Mouse (Mus musculus): ENCODE data around the gene Hoxd13. TPM values are rescaled to one million over a fixed set of nuclear protein-coding genes. Genes with fewer than 3 reads are reported as not detected.

The Hoxd13 gene
- polyA plus RNA-seq, 1 experiment from 2014 or later = 0.32 TPM

- peak overlapping the region; percentile 33; the same call in 1 of the 2 replicates for H3K9ac ChIP-seq (ENCODE audit: low read depth, low read length)
- peaks cover 7% of the 10 kb centered on the region; the same call in 1 of the 2 replicates for H3K4me1 ChIP-seq (ENCODE audit: control insufficient read depth, insufficient read depth, low read length)
- H3K4me3 ChIP-seq (ENCODE audit: low read length) = peak overlapping the region; percentile 66
- peak overlapping the region; percentile 43 for H3K4me2 ChIP-seq (ENCODE audit: low read depth, low read length)
- H3K9me3 ChIP-seq (ENCODE audit: control insufficient read depth, low read length) = no peaks in the 10 kb centered on the region
- H3K27ac ChIP-seq (ENCODE audit: low read length) = no peak overlapping the region
- no peak for ATAC-seq
- 3% methylated on average over 16 of the region's 16 CpGs for WGBS
- H3K36me3 ChIP-seq (ENCODE audit: control insufficient read depth, insufficient read depth, low read length) = no peaks in the 10 kb centered on the region
- H3K27me3 ChIP-seq (replicated peaks; ENCODE audit: control insufficient read depth, insufficient read depth, low read length) = peaks cover 54% of the 10 kb centered on the region
Measured at GRCm38 (mm10) chr2:74710929-74711543, 42.9 kb downstream of the Hoxd13 start.

GRCm38 (mm10) chr2:74711721-74712621 is 43.9 kb downstream of the Hoxd13 start, which contains the start of the genes Hoxd3 and Hoxd4:
Hoxd3 (plus strand) TSS chr2:74711927.
Hoxd4 (plus strand) TSS chr2:74711929.
- H3K4me1 ChIP-seq (ENCODE audit: control insufficient read depth, insufficient read depth, low read length) = peaks cover 7% of the 10 kb centered on the region; the same call in 1 of the 2 replicates
- ATAC-seq = peak; percentile 54
- under 1% methylated on average over 65 of the region's 65 CpGs for WGBS
- H3K9me3 ChIP-seq (ENCODE audit: control insufficient read depth, low read length) = no peaks in the 10 kb centered on the region
- peak within 1 kb of the TSS; percentile 60 for H3K4me2 ChIP-seq (ENCODE audit: low read depth, low read length)
- H3K36me3 ChIP-seq (ENCODE audit: control insufficient read depth, insufficient read depth, low read length) = no peaks in the 10 kb centered on the region
- H3K9ac ChIP-seq (ENCODE audit: low read depth, low read length) = peak within 1 kb of the TSS; percentile 76
- H3K4me3 ChIP-seq (ENCODE audit: low read length) = peak within 1 kb of the TSS; percentile 66
- H3K27me3 ChIP-seq (replicated peaks; ENCODE audit: control insufficient read depth, insufficient read depth, low read length) = peaks cover 49% of the 10 kb centered on the region
- peak within 1 kb of the TSS; percentile 82 for H3K27ac ChIP-seq (ENCODE audit: low read length)

GRCm38 (mm10) chr2:74713239-74714150 is 45.4 kb downstream of the Hoxd13 start:
- 20% methylated on average over 19 of the region's 19 CpGs for WGBS
- H3K36me3 ChIP-seq (ENCODE audit: control insufficient read depth, insufficient read depth, low read length) = no peaks in the 10 kb centered on the region
- peak overlapping the region; percentile 66 for H3K4me3 ChIP-seq (ENCODE audit: low read length)
- H3K4me2 ChIP-seq (ENCODE audit: low read depth, low read length) = peak overlapping the region; percentile 56
- H3K4me1 ChIP-seq (ENCODE audit: control insufficient read depth, insufficient read depth, low read length) = peaks cover 7% of the 10 kb centered on the region; the same call in 1 of the 2 replicates
- H3K9me3 ChIP-seq (ENCODE audit: control insufficient read depth, low read length) = no peaks in the 10 kb centered on the region
- H3K9ac ChIP-seq (ENCODE audit: low read depth, low read length) = no peak overlapping the region
- peaks cover 40% of the 10 kb centered on the region for H3K27me3 ChIP-seq (replicated peaks; ENCODE audit: control insufficient read depth, insufficient read depth, low read length)
- no peak overlapping the region for H3K27ac ChIP-seq (ENCODE audit: low read length)
- no peak for ATAC-seq

- Histone ChIP-seq H3K4me3 (ENCODE audit: low read length) (peak overlapping the region; percentile 11; the same call in 1 of the 2 replicates), H3K27ac (ENCODE audit: low read length) (peak overlapping the region; percentile 33; the same call in 1 of the 2 replicates), H3K9me3 (ENCODE audit: control insufficient read depth, low read length) (no peaks in the 10 kb centered on the region), H3K9ac (ENCODE audit: low read depth, low read length) (no peak overlapping the region), H3K4me2 (ENCODE audit: low read depth, low read length) (peak overlapping the region; percentile 56), H3K36me3 (ENCODE audit: control insufficient read depth, insufficient read depth, low read length) (no peaks in the 10 kb centered on the region), H3K27me3 (replicated peaks; ENCODE audit: control insufficient read depth, insufficient read depth, low read length) (peaks cover 33% of the 10 kb centered on the region), H3K4me1 (ENCODE audit: control insufficient read depth, insufficient read depth, low read length) (peaks cover 7% of the 10 kb centered on the region; the same call in 1 of the 2 replicates)
- 20% methylated on average over 18 of the region's 18 CpGs for whole genome bisulfite sequencing
- ATAC-seq = no peak
Measured at GRCm38 (mm10) chr2:74714156-74714789, 46.2 kb downstream of the Hoxd13 start.

GRCm38 (mm10) chr2:74714881-74715280 is 46.8 kb downstream of the Hoxd13 start:
- Histone ChIP-seq H3K27ac (ENCODE audit: low read length) (peak overlapping the region; percentile 33; the same call in 1 of the 2 replicates), H3K4me3 (ENCODE audit: low read length) (peak overlapping the region; percentile 11), H3K9ac (ENCODE audit: low read depth, low read length) (no peak overlapping the region), H3K27me3 (replicated peaks; ENCODE audit: control insufficient read depth, insufficient read depth, low read length) (peaks cover 31% of the 10 kb centered on the region), H3K9me3 (ENCODE audit: control insufficient read depth, low read length) (no peaks in the 10 kb centered on the region), H3K4me2 (ENCODE audit: low read depth, low read length) (peak overlapping the region; percentile 56), H3K4me1 (ENCODE audit: control insufficient read depth, insufficient read depth, low read length) (peaks cover 7% of the 10 kb centered on the region; the same call in 1 of the 2 replicates), H3K36me3 (ENCODE audit: control insufficient read depth, insufficient read depth, low read length) (no peaks in the 10 kb centered on the region)
- peak; percentile 60 for ATAC-seq
- WGBS = 5% methylated on average over 14 of the region's 14 CpGs

- peaks cover 7% of the 10 kb centered on the region; the same call in 1 of the 2 replicates for H3K4me1 ChIP-seq (ENCODE audit: control insufficient read depth, insufficient read depth, low read length)
- H3K27ac ChIP-seq (ENCODE audit: low read length) = no peak overlapping the region
- H3K27me3 ChIP-seq (replicated peaks; ENCODE audit: control insufficient read depth, insufficient read depth, low read length) = peaks cover 28% of the 10 kb centered on the region
- H3K9ac ChIP-seq (ENCODE audit: low read depth, low read length) = no peak overlapping the region
- WGBS = 3% methylated on average over 26 of the region's 26 CpGs
- no peaks in the 10 kb centered on the region for H3K9me3 ChIP-seq (ENCODE audit: control insufficient read depth, low read length)
- no peaks in the 10 kb centered on the region for H3K36me3 ChIP-seq (ENCODE audit: control insufficient read depth, insufficient read depth, low read length)
- H3K4me2 ChIP-seq (ENCODE audit: low read depth, low read length) = peak overlapping the region; percentile 56
- peak overlapping the region; percentile 29 for H3K4me3 ChIP-seq (ENCODE audit: low read length)
- ATAC-seq = peak; percentile 66
Measured at GRCm38 (mm10) chr2:74715504-74716241, 47.6 kb downstream of the Hoxd13 start.

GRCm38 (mm10) chr2:74720384-74720783 is 52.3 kb downstream of the Hoxd13 start:
- Histone ChIP-seq H3K27ac (ENCODE audit: low read length) (no peak overlapping the region), H3K4me3 (ENCODE audit: low read length) (no peak overlapping the region), H3K9me3 (ENCODE audit: control insufficient read depth, low read length) (no peaks in the 10 kb centered on the region), H3K36me3 (ENCODE audit: control insufficient read depth, insufficient read depth, low read length) (no peaks in the 10 kb centered on the region), H3K9ac (ENCODE audit: low read depth, low read length) (no peak overlapping the region), H3K27me3 (replicated peaks; ENCODE audit: control insufficient read depth, insufficient read depth, low read length) (peaks cover 35% of the 10 kb centered on the region), H3K4me1 (ENCODE audit: control insufficient read depth, insufficient read depth, low read length) (peaks cover 14% of the 10 kb centered on the region; the same call in 1 of the 2 replicates), H3K4me2 (ENCODE audit: low read depth, low read length) (no peak overlapping the region)
- 26% methylated on average over 2 of the region's 2 CpGs for WGBS
- ATAC-seq = no peak

GRCm38 (mm10) chr2:74720955-74721491 is 52.9 kb downstream of the Hoxd13 start:
- no peak overlapping the region for H3K4me2 ChIP-seq (ENCODE audit: low read depth, low read length)
- H3K27me3 ChIP-seq (replicated peaks; ENCODE audit: control insufficient read depth, insufficient read depth, low read length) = peaks cover 39% of the 10 kb centered on the region

More at GRCm38 (mm10) chr2:74720955-74721491, 52.9 kb downstream of the Hoxd13 start:
- 34% methylated on average over 5 of the region's 5 CpGs for WGBS
- Histone ChIP-seq H3K36me3 (ENCODE audit: control insufficient read depth, insufficient read depth, low read length) (no peaks in the 10 kb centered on the region), H3K4me1 (ENCODE audit: control insufficient read depth, insufficient read depth, low read length) (peaks cover 11% of the 10 kb centered on the region; the same call in 1 of the 2 replicates), H3K9ac (ENCODE audit: low read depth, low read length) (no peak overlapping the region), H3K9me3 (ENCODE audit: control insufficient read depth, low read length) (no peaks in the 10 kb centered on the region), H3K27ac (ENCODE audit: low read length) (peak overlapping the region; percentile 16; the same call in 1 of the 2 replicates), H3K4me3 (ENCODE audit: low read length) (no peak overlapping the region)
- ATAC-seq = peak; percentile 74

All from intestine, embryonic 16.5 days (tissue).